Mouse (Mus musculus) left cerebral cortex, postnatal 4 days (tissue): Measurements from ENCODE around the gene Dio1. TPM values are rescaled to one million over a fixed set of nuclear protein-coding genes. Genes with fewer than 3 reads are reported as not detected.

Experiments
- DNase-seq: peaks from one replicate; pipeline ENCODE4 v3.0.0-alpha.2; 2022
- intact Hi-C: fragments of 180-260 bp; cut with DNase I; formaldehyde crosslinking; loops from one replicate; pipeline ENCODE4 v1.15.1; 2025
- total RNA-seq, 2 experiments: library from RNA; stranded (reverse); gene quantifications; 2 replicates each; pipeline ENCODE4 v1.2.3; 2021

Dio1 gene
- total RNA-seq = not detected

- intact Hi-C loops = no loop called here
- peak; percentile 18 for DNase-seq
Observed at GRCm38 (mm10) chr4:107306966-107307365, at the start of gene Dio1. Gene Dio1, minus strand, starts transcription at chr4:107307169.

DNA sequence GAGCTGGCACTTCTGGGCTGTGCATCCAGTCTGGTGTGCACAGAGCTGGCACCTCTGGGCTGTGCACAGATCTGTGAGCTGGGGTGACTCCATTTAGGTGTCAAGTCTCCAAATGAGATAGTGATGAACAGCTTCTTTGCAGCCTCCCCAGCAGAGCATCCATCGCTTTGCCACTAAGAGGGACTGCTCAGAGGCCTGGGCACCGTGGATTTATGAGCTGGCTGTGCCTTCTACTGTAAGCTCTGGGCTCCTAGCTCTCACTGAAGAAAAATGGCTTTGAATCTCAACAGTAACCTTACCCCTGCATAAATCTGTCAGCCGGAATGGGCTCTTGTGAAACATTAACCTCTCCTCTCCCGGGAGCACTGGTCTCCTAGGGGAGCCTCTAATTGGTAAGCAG, 47.6 kb upstream of the Dio1 start:
- intact Hi-C loops = no loop called here
- DNase-seq = no peak

DNA sequence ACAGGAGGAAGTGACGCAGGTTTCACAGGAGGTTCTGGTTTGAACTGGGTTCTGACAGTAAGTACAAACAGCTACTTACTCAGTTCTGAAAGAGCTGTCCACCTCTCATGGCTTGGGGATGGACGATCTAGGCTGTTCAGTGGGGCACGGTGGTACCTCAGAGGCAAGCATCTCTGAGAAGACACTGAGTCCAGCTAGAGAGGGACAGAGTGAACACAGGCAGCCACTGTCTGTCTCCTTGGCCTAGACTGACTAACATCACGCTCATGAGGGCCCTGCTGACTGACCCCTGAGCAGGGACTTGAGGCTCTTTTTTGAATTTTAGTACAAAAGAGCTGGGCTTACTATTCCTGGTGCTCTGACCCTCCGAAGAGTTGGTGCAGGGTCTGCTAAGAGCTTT, 47.2 kb upstream of the Dio1 start:
- intact Hi-C loops = no loop called here
- DNase-seq = no peak

DNA sequence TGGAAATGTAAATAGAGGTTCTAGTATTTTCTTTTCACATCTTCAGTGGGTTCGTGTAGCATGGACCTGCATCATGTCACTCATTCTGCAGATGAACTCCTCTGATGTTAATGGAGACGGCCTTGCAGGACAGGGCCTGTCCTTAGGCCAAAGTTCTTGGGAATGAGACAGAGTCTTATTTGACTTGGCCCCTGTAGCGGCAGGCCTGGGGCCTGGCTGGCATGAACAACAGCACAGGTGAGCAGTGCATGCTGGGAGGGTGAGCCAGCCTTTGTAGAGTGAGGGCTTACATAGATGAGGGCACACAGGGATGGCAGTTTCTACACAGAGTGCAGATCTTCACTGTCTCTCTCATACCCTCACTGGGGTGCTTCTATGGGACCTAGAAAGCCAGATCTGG, 46.6 kb upstream of the Dio1 start:
- intact Hi-C loops = no loop called here
- DNase-seq = no peak

- intact Hi-C loops = no loop called here
- no peak for DNase-seq
Observed at GRCm38 (mm10) chr4:107351368-107351767, 44.4 kb upstream of the Dio1 start.

- peak; percentile 37 for DNase-seq
- intact Hi-C loops = loop anchor here (5.0 to 10.0 kb wide), 2 partner anchors 97 to 165 kb away; partner anchors contain the start of genes Hspb11 and Lrrc42
Observed at GRCm38 (mm10) chr4:107349311-107350008, 42.5 kb upstream of the Dio1 start.

DNA sequence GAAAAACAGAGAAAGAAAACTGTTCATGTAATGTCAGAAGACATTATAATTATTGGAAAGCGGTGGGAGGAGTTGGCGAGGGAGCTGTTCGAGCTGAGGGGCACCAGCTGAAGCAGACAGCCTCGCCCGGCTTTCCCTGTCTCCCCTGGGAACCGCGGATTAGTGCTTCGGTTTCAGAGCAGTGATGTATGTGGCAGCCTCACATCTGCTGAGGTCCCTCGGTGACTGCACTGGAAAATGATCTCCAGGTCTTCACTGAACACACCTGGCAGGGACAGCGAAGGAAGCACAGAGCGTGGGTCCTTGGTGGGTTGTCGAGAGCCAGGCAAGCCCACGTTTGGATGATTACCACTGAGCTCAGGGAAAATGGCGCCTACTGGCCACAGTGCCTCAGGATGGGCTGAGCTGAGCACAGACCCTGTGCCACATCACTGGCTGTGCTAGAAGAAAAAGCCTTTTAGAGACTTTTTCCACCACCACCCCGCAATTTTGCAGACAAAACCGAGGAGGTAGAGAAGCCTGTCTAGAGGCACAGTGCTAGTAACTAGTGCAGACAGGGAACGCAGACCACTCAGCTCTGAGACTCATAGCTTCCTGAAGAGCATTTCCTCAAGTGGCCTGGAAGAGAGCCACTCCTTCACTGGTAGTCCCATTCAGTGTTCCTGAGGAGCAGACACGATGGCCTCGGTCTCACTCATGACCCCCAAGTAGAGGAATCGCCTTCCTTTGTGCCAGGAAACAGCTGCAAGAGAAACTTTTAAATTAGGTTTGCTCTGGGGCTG, 41.8 kb upstream of the Dio1 start:
- intact Hi-C loops = loop anchor here (5.0 to 10.0 kb wide), 2 partner anchors 96 to 164 kb away; partner anchors contain the start of genes Hspb11 and Lrrc42
- peak; percentile 72 for DNase-seq

DNA sequence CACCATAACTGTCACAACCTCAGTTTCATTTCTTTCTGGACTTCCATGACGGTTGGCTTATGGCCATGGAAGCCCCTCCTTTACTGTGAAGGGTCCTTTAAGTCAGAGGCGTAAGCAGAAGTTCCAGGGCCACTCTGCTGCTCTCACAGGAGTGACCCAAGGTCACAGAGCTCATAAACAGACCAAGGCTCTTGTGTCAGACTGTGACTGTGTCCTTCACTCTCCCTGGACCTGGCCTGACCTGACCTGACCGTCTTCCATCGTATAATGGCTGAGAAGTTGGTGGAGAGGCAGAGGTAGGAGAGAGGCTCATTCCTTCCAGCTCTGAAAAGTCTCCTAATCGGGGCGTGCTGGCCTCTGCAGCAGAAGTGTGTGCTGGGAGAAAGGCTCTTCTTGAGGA, 40.3 kb upstream of the Dio1 start:
- intact Hi-C loops = loop anchor here (5.0 to 10.0 kb wide), 2 partner anchors 95 to 162 kb away; partner anchors contain the start of genes Hspb11 and Lrrc42

DNA sequence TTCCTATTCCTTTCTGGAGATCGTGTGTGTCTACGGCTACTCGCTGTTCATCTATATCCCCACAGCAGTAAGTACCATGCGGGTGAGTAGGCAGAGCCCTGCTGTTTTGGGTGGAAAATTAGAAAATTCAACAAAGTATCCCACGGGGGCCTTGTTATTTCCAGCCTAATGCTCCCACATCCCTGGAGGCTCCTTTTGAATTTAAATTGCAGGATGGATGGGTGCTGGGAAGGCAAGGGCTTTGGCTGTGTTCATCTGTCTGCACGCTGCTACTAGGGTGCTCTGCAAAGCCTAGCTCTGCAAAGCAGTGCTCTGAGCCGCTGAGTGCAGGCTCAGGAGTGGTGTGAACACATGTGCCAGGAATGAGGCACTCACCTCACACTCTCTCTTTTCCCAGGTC, 37.6 kb upstream of the Dio1 start:
- no peak for DNase-seq
- intact Hi-C loops = loop anchor here (5.0 to 10.0 kb wide), 2 partner anchors 92 to 160 kb away; partner anchors contain the start of genes Hspb11 and Lrrc42

More for the DNA sequence above, 40.3 kb upstream of the Dio1 start:
- no peak for DNase-seq

GRCm38 (mm10) chr4:107341354-107341753, 34.4 kb upstream of the Dio1 start:
- intact Hi-C loops = loop anchor here (10.0 kb wide), 1 partner anchor 157 kb away; no protein-coding TSS in a partner anchor
- peak; percentile 44 for DNase-seq

DNA sequence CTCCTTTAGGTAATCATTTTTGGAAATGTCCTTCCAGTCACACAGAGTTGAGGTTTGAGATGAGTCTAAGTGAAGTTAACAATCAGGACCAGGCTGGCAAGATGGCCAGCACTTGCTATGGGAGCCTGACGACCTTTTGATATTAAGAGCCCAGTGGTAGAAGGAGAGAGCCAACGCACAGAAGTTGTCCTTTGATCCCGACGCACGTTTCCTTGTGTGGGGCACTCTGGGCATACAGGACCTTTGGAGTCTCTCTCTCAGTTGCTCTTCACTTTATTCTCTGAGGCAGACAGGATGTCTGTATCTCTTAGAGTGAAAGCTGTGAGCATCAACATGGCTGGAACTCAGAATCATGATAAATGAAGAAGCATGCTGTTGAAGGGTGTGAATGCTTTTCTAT, 30.5 kb upstream of the Dio1 start:
- intact Hi-C loops = no loop called here
- no peak for DNase-seq

DNA sequence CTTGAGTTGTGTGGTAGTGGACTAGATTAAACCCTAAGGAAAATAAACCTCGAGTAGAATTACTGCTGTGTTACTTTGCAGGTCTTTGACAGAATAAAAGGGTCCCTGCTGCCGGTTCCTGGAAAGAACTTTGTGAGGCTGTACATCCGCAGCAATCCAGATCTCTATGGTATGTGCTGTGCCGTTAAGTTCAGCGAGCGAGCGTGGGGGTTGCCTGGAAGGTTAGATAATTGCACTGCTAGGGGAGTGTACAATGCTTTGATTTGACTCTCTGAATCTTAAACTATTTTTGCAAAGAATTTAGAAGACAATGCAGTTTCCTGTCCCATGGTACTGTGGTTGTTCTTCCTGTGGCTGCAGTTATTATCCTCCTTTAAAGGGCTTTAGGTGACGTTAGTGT, 29.4 kb upstream of the Dio1 start:
- intact Hi-C loops = no loop called here
- DNase-seq = no peak

DNA sequence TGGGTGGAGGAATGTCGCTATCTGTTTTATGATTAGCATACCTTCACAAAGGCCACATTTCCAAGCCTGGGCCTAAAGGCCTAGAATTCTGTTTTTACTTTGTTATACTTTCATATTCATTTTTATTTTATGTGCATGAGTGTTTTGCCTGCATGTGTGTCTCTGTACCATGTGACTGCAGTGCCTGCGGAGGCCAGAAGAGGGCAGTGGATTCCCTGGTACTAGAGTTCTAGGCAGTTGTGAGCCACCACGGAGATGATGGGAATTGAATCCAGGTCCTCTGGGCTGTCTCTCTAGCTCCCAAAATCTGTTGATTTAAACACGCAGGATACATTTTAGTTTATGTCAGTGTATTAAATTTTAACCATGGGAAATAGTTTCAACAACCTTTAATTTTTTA, 26.5 kb upstream of the Dio1 start:
- intact Hi-C loops = no loop called here
- no peak for DNase-seq

GRCm38 (mm10) chr4:107328530-107328929, 21.6 kb upstream of the Dio1 start:
- DNase-seq = no peak
- intact Hi-C loops = no loop called here

- DNase-seq = no peak
- intact Hi-C loops = no loop called here
Observed at GRCm38 (mm10) chr4:107323113-107323512, 16.1 kb upstream of the Dio1 start.

- intact Hi-C loops = no loop called here
- DNase-seq = no peak
Observed at GRCm38 (mm10) chr4:107321041-107321440, 14.1 kb upstream of the Dio1 start.

DNA sequence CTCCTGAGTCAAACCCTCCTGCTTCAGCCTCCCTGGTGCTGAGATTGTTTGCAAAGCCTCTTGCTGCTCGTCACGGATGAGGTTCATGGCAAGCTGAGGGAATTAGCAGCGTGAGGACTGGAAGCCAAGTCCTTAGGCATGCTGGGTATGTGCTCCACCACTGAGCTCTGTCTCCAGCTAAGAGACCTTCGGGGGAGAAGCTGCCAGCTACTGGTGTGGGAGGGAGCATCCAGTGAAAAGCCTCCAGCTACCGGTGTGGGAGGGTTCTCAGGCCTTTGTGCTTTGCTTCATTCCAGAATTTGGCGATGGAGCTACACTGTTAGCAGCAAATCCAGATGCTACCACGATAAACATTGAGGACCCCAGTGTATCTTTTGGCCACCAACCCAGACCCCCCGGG, 11.7 kb upstream of the Dio1 start:
- intact Hi-C loops = no loop called here
- no peak for DNase-seq

- no peak for DNase-seq
- intact Hi-C loops = loop anchor here (5.0 kb wide), 1 partner anchor 62 kb away; the partner anchor contains the start of genes Hspb11 and Lrrc42
Observed at GRCm38 (mm10) chr4:107314479-107314805, 7.5 kb upstream of the Dio1 start.

GRCm38 (mm10) chr4:107313690-107314478, 6.9 kb upstream of the Dio1 start, which contains the start of gene Yipf1:
Gene Yipf1, plus strand, starts transcription at chr4:107314363.
- intact Hi-C loops = loop anchor here (5.0 kb wide), 1 partner anchor 62 kb away; the partner anchor contains the start of genes Hspb11 and Lrrc42
- peak; percentile 88 for DNase-seq

- DNase-seq = no peak
- intact Hi-C loops = no loop called here
Observed at GRCm38 (mm10) chr4:107303531-107303930, 3.4 kb downstream of the Dio1 start.

DNA sequence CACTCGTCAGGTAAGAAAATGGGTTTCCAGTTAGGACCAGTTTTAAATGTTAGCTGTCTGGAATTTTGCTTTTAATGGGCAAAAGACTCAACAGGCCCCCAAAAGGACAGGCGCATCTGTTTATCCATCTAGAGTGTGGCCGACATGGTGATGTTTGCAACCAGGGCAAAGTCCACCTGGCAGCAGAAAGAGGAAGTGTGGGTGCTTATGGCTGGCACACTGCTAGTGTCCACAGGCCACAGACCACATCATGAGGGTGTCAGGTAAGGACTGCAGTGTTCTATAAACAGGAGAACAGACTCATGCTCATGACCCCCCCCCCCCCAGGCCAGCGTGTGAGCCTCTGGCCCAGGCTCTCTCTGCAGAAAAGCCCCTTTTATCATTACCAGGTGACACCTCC, 4.1 kb downstream of the Dio1 start:
- intact Hi-C loops = no loop called here
- DNase-seq = no peak
